Mouse (Mus musculus): ENCODE results near the gene Slc27a1.

GRCm38 (mm10) chr8:71631897-71632296, 63.2 kb downstream of the Slc27a1 start:
- no peak for TF ChIP-seq CTCF (IDR thresholded peaks at IDR 0.05; ENCODE audit: extremely low read depth, insufficient read length, insufficient replicate concordance, low read depth, low read length)
- TF ChIP-seq POLR2A (IDR thresholded peaks at IDR 0.05; ENCODE audit: low read depth, low read length), result no peak
